Mouse (Mus musculus): ENCODE results near the gene Slc30a2. TPM values are rescaled to one million over a fixed set of nuclear protein-coding genes. Genes with fewer than 3 reads are reported as not detected.

Slc30a2 gene
- polyA plus RNA-seq, 1 experiment from 2014 or later, result not detected

Other genes starting within 250 kb of the Slc30a2 start
- 4.3 and 4.7 TPM in 2 replicates for gene Cd52, start 248.1 kb upstream of the Slc30a2 start, polyA plus RNA-seq (2014; fragmentation: Nextera tagmentation; extraction: Ambion mirVana)
- gene Ubxn11, start 240.6 kb upstream of the Slc30a2 start, polyA plus RNA-seq (2014; fragmentation: Nextera tagmentation; extraction: Ambion mirVana), result 3.0 and 4.7 TPM in 2 replicates
- gene Sh3bgrl3, start 214.4 kb upstream of the Slc30a2 start, polyA plus RNA-seq (2014; fragmentation: Nextera tagmentation; extraction: Ambion mirVana), result 308 and 312 TPM in 2 replicates
- gene Cep85, start 156.1 kb upstream of the Slc30a2 start, polyA plus RNA-seq (2014; fragmentation: Nextera tagmentation; extraction: Ambion mirVana), result 26.6 and 27.1 TPM in 2 replicates
- not detected in 2 replicates for gene Gm7534, start 140.2 kb upstream of the Slc30a2 start, polyA plus RNA-seq (2014; fragmentation: Nextera tagmentation; extraction: Ambion mirVana)
- not detected in 2 replicates for gene Catsper4, start 115.8 kb upstream of the Slc30a2 start, polyA plus RNA-seq (2014; fragmentation: Nextera tagmentation; extraction: Ambion mirVana)
- gene Cnksr1, start 104.8 kb upstream of the Slc30a2 start, polyA plus RNA-seq (2014; fragmentation: Nextera tagmentation; extraction: Ambion mirVana), result 0.05 TPM in 1 of 2 replicates, not detected in the other
- 0.37 TPM in 1 of 2 replicates, not detected in the other for gene E130218I03Rik, start 99.5 kb upstream of the Slc30a2 start, polyA plus RNA-seq (2014; fragmentation: Nextera tagmentation; extraction: Ambion mirVana)
- 16.8 and 17.0 TPM in 2 replicates for gene Zfp593, start 97.6 kb upstream of the Slc30a2 start, polyA plus RNA-seq (2014; fragmentation: Nextera tagmentation; extraction: Ambion mirVana)
- gene Gm30191, start 96.2 kb upstream of the Slc30a2 start, polyA plus RNA-seq (2014; fragmentation: Nextera tagmentation; extraction: Ambion mirVana), result 0.22 TPM in 1 of 2 replicates, not detected in the other
- gene Grrp1, start 89.1 kb upstream of the Slc30a2 start, polyA plus RNA-seq (2014; fragmentation: Nextera tagmentation; extraction: Ambion mirVana), result 4.2 and 5.1 TPM in 2 replicates
- 24.5 and 28.8 TPM in 2 replicates for gene Pdik1l, start 55.3 kb upstream of the Slc30a2 start, polyA plus RNA-seq (2014; fragmentation: Nextera tagmentation; extraction: Ambion mirVana)
- gene Trim63, start 28.1 kb upstream of the Slc30a2 start, polyA plus RNA-seq (2014; fragmentation: Nextera tagmentation; extraction: Ambion mirVana), result 0.11 TPM in 1 of 2 replicates, not detected in the other
- gene Extl1, start 40.7 kb downstream of the Slc30a2 start, polyA plus RNA-seq (2014; fragmentation: Nextera tagmentation; extraction: Ambion mirVana), result 0.06 and 0.11 TPM in 2 replicates
- gene Pafah2, start 53.1 kb downstream of the Slc30a2 start, polyA plus RNA-seq (2014; fragmentation: Nextera tagmentation; extraction: Ambion mirVana), result 8.8 and 10.0 TPM in 2 replicates
- 4,454 and 4,703 TPM in 2 replicates for gene Stmn1, start 125.1 kb downstream of the Slc30a2 start, polyA plus RNA-seq (2014; fragmentation: Nextera tagmentation; extraction: Ambion mirVana)
- gene Paqr7, start 153.5 kb downstream of the Slc30a2 start, polyA plus RNA-seq (2014; fragmentation: Nextera tagmentation; extraction: Ambion mirVana), result 1.3 and 1.4 TPM in 2 replicates
- 7.8 and 7.9 TPM in 2 replicates for gene Aunip, start 167.8 kb downstream of the Slc30a2 start, polyA plus RNA-seq (2014; fragmentation: Nextera tagmentation; extraction: Ambion mirVana)
- gene Mtfr1l, start 192.2 kb downstream of the Slc30a2 start, polyA plus RNA-seq (2014; fragmentation: Nextera tagmentation; extraction: Ambion mirVana), result 132 and 140 TPM in 2 replicates
- 19.1 and 24.6 TPM in 2 replicates for gene Selenon, start 209.0 kb downstream of the Slc30a2 start, polyA plus RNA-seq (2014; fragmentation: Nextera tagmentation; extraction: Ambion mirVana)

All from midbrain, embryonic 11.5 days (tissue).